Mouse (Mus musculus): ENCODE results near the gene Mroh2a.

GRCm38 (mm10) chr1:88261706-88262105, 34.9 kb downstream of the Mroh2a start:
- no peak for TF ChIP-seq POLR2A (IDR thresholded peaks at IDR 0.05; ENCODE audit: control insufficient read depth, extremely low read depth, insufficient read depth, low read length, poor library complexity)
- no peak for TF ChIP-seq CTCF (IDR thresholded peaks at IDR 0.05; ENCODE audit: borderline replicate concordance, control insufficient read depth, extremely low read depth, insufficient read depth, low read length, poor library complexity)

Data from thymus, adult 2 months (tissue).